Mouse (Mus musculus): Measurements from ENCODE around the gene Ncoa6.

The Ncoa6 gene

DNA sequence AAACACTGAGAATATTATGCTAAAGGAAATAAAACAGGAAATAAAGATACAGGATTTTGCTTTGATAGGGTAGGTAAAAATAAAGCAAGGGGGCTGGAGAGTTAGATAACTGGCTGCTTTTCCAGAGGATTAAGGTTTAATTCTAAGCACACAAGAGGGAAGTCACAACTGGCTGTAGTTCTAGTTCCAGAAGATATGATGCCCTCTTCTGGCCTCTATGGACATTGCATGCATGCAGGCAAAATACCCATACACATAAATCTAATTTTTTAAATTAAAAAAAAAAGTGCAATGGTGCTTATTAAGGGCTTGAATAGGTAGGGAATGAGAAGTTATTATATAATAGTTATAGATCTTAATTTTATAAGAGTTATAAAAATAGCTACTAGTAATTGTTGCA, 37.2 kb downstream of the Ncoa6 start:
- DNase-seq (ENCODE audit: low spot score in 2 of 2) = peak in 1 of 2 experiments; percentile 10

DNA sequence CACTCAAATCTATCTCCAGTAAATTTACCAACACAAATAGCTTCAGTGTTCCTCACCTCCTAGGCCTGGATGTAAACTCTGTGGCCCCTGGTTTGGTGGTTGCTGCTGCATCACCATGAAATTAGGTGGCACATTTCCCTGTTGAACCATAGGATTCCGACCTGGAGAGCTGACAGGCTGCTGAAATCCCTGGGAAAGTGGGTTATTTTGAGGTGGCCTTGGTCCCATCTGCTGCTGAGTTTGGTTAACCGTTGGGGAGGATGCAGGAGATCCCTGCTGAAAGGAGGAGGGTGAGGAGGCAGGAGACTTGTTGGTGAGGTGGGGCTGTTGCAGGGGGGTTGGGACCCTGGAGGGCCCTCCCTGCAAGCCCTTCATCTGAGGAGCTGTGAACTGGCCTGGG, 52.8 kb downstream of the Ncoa6 start:
- DNase-seq (ENCODE audit: low spot score in 2 of 2) = no peak

DNA sequence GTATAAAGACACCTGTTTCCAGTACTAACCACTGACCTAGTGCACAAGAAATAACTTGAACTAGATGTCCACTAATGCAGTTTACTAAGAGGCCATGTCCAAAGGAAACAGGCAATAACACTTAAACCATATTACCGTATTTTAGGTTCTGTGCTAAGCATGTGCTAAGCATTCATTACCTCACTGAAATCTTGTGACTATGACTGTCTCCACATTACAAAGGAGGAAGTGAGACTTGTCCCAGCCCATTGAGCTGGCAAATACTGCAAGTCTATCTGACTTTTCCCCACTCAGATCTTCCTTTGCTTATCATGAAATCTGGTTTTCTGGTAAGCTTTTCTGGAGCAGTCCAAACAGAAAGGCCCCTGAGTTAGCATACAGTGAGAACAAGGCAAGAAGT, 69.1 kb downstream of the Ncoa6 start:
- peak; percentile 55 to 58 for DNase-seq (ENCODE audit: low spot score in 2 of 2)

DNA sequence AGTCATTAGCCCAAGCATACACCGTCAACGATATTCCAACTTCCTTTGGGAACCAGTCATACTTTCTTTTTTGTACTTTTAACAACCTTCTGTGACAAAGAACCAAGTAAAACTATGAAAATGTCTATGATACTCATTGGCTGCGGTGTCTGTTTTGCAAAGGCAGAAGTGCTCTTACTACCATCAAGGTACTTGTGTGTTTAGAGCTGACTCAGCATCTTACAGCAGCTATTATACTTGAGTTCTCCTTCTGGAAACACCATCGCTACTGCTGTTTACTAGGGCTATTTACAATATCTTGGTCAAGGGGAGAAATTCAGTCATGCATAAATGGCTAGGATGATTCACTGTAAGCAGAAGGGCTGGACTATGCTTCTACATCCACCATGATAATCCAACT, 71.8 kb downstream of the Ncoa6 start:
- no peak for DNase-seq (ENCODE audit: low spot score in 2 of 2)

DNA sequence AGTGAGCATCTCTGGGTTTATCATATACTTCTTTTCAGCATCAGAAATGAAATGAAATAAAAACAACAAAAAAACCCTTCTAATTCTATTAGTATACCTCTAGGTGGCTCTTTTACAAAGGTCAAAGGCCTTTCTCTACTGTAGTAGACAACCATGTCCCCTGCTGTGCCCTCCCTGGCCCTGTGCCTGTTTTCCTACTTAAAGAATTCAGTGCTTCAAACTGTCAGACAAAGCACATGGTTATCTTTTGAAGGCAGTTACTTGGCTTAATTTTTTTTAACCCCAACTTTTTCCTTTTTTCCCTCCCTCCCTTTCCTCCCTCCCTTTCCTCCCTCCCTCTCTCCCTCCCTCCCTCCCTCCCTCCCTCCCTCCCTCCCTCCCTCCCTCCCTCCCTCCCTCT, 73.4 kb downstream of the Ncoa6 start:
- DNase-seq (ENCODE audit: low spot score in 2 of 2) = no peak

DNA sequence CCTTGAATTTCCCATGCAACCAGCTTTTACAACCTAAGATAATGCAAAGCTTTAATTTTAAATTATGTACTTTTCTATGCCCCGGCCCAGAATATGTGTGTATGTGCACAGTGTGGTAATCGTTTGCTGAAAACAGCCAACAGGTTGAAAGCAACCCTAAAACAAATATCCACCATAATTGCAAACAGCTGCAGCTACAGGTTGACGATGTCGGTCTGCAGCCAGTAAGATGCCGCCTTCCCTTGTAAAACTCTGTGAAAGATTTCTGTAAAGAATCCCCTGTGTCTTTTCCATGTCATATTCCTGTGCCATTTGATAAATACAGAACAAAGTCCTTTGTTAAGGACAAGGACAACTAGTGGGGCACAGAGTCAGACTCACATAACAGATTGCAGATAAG, 79.1 kb downstream of the Ncoa6 start:
- no peak for DNase-seq (ENCODE audit: low spot score in 2 of 2)

DNA sequence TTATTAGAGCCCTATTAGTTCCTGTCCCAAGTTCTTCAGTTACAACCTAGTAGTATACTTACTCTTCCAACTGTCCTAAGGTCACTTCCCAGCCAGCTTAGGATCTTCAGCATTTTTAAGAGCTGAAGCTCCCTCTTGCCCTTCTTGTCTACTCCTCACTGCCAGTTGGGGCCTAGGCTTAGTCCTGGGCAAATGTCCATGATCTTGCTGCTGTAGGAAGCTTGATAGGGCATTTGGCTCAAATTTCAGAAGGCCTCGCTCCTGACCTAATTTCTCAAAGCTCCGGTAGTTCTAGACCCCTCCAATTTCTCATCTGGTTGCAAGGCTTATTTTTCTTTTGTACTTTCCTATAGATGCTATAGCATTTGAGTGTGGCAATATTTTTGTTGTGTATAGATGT, 85.1 kb downstream of the Ncoa6 start:
- no peak for DNase-seq (ENCODE audit: low spot score in 2 of 2)

DNA sequence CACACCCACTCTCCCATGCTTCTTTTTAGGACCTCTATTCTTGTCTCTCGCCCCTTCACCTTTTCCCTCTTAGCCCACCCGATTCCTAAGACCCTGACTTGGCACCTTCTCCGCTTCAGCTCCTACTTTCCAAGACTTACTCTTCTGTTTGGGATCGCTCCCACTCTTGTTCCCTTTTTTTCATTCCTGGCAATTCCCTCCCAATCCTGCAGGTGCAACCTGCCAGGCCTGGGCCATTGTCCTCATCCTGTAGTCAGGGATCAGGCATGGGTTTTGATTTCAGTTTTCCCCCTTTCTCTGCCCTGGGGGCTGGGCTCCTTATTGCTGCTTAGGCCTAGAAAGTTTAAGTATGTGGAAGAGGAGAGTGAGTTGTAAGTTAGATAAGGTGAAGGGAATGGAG, 86.6 kb downstream of the Ncoa6 start:
- no peak for DNase-seq (ENCODE audit: low spot score in 2 of 2)

DNA sequence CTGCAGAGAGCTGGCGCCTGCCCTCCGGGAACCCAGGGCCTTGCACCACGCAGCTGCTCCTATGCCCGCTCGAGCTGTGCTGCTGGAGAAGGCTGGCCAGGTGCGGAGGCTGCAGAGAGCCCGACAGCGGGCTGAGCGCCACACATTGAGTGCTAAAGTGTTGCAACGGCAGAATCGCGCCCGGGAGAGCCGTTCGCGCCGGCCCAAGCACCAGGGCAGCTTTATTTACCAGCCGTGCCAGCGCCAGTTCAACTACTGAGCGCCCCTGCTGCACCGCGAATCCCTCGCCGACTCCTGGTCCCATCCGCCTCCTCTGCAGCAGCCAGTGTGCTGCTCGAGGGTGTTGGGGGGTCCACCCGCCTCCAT, 87.2 kb downstream of the Ncoa6 start:
- DNase-seq (ENCODE audit: low spot score in 2 of 2) = no peak

DNA sequence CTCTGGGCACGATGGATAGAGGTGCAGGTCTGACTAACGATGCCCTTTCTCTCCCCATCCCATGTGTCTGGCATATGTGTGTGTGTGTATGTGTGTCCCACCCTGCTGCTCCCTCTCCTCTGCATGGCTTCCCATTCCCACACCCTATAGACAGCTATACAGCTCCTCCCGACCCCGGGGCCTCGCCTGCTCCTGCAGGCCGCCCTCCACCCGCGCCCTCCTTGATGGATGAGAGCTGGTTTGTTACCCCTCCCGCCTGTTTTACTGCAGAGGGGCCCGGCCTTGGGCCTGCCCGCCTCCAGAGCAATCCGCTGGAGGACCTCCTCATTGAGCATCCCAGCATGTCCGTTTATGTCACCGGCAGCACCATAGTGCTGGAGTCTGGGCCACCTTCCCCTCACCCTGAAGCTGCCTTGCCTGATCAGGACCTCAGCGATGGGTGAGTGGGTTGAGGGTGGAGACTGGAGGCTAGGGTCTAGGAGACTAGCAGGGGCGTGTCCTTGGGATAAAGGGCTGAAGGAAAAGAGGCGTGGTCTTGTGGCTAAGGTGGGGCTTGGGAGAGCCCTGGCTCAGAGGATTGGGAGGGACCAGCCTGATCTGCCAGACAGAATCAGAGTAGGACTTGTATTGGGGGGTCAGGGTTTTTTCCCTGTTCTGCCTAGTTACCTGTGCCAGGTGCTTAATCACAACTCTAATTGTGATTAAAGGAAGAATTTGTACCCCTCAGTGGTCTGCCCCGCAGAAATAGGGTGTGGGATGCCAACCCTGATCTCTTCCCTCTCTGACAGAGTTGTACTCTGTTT, 87.8 kb downstream of the Ncoa6 start:
- no peak for DNase-seq (ENCODE audit: low spot score in 2 of 2)

DNA sequence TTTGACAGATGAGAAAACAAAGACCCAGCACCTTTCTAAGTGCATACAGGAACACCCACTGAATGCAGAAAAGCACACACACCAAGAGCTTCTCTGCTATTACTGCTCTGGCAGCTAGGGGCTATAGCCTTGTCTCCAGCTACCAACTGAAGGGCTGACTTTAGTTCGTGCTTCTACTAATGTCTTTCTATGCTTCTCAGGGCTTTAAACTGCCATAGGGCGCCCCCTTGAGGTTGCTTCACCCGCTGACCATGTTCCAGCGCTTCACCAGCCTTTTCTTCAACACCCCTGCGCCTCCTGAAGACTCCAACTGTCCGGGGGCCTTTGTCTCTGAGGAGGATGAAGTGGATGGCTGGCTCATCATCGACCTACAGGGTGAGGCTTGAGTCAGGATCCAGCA, 88.6 kb downstream of the Ncoa6 start:
- DNase-seq (ENCODE audit: low spot score in 2 of 2) = peak; percentile 74 to 78

DNA sequence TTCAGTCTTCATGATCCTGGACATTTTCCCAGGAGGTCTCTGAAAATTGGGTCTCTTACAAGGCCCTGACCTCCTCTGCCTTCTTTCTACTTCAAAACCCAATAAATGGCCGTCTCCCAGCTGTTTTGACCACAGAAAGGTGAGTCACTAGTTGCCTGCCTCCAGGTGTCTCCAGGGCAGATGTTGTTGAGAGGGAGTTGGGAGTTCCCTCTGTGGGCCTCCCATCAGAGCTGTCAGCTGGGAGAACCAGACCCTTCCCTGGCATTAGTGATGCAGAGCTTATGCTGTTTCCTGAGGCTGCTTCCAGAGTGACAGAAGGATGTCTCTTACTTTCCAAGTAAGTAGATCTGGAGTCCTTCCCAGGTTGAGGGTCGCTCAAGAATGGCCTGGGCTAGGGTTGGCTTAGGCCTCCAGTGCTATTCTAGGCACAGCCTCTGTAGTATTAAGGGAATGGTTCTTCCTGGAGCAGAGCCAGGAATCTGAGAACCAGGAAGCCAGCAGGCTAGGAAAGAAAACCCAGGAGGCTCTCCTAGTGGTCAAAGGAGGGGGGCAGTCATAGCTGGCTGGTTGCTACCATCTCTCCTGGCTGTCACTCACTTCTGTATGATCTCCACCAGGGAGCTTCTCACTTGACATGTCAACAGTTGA, 90.8 kb downstream of the Ncoa6 start:
- no peak for DNase-seq (ENCODE audit: low spot score in 2 of 2)

DNA sequence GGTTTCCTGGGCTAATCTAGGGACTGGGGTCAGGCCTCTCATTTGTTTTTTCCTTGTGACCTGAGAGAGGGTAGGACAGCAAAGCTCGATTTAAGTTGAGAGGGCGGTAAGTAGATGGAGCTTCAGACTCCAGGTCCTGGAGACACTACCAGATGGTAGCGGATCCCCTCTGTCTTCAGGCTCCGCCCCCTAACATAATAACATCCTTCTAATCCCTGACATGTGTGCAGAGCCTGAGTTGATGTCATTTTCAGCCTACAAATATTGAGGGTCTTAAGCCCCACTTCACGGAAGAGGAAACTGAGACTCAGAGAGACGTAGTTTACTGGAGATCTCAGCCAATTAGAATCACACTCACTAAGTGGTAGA, 91.4 kb downstream of the Ncoa6 start:
- DNase-seq (ENCODE audit: low spot score in 2 of 2) = peak in 1 of 2 experiments; percentile 15

DNA sequence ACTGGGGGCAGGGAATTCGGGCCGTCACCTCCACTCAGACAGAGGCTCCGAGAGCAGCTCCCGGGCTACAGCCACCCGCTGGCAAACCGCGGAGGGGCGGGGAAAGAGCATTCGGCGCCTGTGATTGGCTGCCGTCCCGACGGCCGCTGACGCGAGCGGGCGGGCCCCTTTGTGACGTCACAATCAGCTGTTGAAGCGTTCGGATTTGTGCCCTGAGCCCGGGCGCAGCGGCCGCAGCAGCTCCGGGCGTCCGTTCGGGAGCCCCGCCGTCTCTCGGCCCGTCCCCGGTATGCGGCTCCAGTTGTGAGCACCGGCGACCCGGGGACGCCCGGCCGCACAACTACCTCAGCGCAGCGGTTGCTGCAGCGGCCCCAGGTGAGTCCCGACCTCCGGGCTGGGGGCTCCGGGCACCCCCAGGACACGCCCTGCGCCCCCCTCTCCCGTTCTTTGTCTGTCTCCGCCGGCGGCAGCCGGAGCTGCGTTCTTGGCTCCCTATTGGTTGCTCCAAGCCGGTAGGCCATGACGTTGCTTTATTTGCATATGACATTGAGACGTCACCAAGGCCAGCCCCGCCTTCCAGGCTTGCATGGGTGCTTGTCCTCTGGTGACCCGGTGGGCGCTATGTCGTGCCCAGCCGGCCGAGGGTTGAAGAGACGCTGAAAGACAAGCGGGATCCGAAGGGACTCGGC, 91.9 kb downstream of the Ncoa6 start:
- peak; percentile 93 to 94 for DNase-seq (ENCODE audit: low spot score in 2 of 2)

DNA sequence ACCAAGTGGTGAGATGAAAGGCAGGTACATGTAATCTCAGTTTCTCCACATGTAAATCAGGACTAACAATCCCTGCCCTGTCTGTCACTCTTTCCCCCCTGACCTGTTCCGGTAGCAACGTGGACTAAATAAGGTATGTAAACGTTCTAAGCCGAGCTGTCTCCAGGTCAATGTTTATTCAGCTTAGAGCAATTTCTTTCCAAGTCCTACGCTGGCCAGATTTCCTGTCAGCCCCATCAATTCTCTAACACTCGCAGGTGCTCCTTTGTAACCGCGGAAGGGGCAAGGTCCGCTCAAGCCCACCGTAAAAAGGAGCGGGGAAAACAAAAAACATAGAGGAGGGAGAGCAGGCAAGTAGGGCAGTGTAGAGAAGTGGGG, 92.6 kb downstream of the Ncoa6 start:
- DNase-seq (ENCODE audit: low spot score in 2 of 2) = no peak

DNA sequence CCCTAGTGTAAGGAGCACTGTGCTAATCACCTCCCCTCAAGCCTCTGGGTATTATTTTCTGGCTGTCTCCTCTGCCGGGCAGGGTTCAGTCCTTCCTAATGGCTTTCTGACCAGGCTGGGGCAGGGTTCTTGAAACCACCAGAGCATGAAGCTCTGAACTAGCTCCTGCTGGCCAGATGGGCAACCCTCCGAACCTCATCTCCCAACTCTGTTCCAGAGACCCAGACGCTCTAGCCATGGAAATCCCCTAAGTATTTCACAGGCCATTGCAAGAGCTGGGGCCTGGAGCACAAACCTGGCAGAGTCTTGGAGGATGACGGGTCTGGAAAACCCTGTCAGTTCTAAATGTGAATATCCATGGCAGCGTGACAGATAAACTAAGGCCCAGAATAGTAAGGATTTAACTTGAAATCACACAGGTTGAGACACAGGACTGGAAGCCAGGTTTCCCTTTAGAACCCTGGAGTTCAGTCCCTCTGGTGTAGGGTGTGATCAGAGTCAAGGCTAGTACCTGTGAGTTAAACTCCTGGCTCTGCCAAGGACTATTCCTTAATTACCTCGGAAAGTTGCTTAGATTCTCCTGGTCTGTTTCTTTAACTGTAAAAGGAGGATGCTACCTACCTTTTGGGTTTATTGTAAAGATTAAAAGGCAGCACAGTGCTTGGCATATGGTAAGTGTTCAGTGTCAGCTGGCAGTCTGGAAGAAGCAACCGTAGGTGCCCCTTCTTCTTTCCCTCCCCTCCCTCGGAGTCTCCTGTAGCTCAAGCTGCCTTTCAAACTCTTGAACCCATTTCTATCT, 93.2 kb downstream of the Ncoa6 start, which contains the start of gene Trp53inp2:
Trp53inp2 (plus strand) TSS at position 799 of the 799 bp plus-strand sequence.
- no peak for DNase-seq (ENCODE audit: low spot score in 2 of 2)

DNA sequence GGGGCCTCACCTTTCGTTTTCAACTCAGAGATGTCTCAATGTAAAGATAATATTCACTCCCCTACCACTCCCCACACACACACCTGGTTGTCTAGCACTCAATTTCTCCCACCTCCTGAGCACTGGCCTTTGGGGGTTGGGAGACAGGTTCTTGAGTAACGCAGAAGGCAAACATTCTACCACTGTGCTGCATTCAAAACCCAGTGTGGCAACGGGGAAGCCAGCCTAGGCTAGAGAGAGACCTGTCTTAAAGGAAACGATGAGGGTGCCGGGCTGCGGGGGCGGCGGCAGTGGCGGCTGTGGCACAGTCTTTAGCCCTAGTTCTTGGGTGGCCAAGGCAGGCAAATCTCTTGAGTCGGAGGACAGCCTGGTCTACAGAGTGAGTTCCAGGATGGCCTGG, 97.5 kb downstream of the Ncoa6 start:
- no peak for DNase-seq (ENCODE audit: low spot score in 2 of 2)

DNA sequence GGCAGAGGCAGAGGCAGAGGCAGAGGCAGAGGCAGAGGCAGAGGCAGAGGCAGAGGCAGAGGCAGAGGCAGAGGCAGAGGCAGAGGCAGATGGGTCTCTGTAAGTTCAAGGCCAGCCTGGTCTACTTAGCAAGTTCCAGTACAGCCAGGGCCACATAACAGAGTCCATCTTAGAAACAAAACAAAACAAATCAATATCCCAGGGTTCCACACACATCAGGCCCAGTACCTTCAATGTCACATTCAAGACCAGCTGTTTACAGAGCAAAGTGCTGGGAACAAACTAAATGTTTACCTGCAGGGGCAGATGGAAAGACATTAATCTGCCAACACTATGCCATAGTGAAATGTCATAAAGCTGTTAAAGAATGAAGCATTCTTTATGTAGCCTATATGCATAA, 99.2 kb downstream of the Ncoa6 start:
- DNase-seq (ENCODE audit: low spot score in 2 of 2) = no peak

DNA sequence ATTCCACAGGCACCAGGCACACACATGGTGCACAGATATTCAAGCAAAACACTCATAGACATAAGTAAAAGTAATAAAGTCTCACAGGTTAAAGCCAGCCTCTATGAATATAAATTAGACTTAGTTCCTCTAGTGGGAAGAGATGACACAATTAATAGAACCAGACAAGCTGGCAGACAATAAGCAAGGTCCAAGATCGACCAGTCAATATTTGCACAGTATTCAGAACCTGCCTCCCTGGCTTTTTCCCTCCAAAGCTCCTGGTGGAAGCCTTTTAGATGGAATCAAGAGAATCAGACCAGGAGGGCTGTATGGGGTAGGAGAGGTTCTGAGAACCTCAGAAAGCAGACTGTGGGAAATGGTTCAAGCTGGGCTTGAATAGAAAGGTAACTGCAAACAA, 99.8 kb downstream of the Ncoa6 start:
- DNase-seq (ENCODE audit: low spot score in 2 of 2) = no peak

DNA sequence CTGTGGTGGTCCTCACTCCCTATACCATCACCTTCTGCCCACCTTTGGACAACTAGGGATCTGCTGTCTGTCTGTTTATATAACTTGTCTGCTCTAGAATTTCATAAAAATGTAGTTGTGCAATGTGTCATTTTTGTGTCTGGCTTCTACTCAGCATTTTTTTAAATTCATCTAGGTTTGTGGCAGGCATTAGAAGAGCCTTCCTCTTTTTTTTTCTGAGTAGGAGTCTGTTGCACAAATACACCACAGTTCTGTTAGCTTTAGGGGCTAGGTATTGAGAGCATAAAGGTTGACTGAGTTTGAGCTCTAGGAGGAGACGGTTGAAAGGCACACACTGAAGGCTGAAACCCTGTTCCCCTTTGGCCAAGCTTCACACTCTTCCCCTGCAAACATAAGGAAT, 100.4 kb downstream of the Ncoa6 start:
- no peak for DNase-seq (ENCODE audit: low spot score in 2 of 2)

DNA sequence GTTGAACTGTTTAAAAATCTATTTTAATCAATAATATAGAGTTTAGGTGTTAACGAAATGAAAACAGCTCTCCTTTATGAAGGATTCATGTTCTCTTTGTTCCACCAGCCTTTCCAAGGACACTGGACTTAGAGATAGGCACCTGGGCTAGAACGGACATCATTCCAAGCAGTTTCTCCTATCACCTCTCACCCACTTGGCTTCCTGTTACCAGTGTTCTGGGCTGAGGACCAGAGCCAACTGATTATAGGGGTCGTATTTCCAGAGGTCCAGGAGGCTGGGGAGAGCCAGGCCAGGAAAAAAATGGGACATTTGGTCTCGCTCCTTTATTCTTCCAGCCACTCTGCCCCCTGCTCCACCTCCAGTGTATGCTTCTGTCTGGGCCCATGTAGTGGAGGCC, 101.2 kb downstream of the Ncoa6 start:
- DNase-seq (ENCODE audit: low spot score in 2 of 2) = no peak

DNA sequence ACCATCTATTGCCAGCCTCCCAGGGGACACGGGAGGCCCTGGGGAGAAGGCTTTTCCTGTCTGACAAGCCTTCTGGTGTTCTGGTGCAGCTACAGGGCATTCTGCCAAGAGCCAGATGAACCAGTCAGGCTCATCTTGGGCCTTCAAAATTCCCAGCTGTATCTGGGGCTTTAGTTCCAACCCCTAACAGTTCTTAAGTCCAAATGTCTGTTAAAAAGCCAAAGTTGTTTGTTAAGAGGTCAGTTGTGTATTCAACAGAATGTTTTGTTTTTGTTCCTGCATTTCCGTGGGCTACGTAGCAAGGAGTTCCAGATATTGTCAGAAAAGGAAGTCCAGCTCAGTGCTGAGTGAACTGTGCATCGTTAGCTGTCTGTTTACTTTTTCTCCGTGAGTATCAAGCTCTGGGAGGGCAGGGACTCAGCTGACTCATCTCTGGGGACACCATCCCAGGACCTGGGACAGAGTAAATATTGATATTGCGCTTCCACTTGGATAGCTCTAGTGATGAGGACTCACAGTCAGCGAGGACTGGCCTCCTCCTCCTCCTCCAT, 104.3 kb downstream of the Ncoa6 start:
- DNase-seq (ENCODE audit: low spot score in 2 of 2) = no peak

Data from spleen, postnatal 36 days (tissue).